Mouse (Mus musculus) frontal cortex, postnatal 10 days (tissue): ENCODE measurements at regions not wholly inside any gene's neighbourhood (a gene's known extent, or its start where the extent isn't known, plus 50 kb on each side); places are given as distances from the start of the nearest gene placed in this dataset.

Experiments
- DNase-seq, 2 experiments: peaks; one replicate each; pipeline ENCODE4 v3.0.0; 2022; ENCODE audit warnings: low spot score in 2 of 2, mixed read lengths in 1 of 2

GRCm38 (mm10) chr6:104916787-104917186 lies 424.2 kb downstream of the Cntn6 start:
- DNase-seq = no peak

- no peak for DNase-seq
These were observed 430.0 kb downstream of the Cntn6 start for GRCm38 (mm10) chr6:104922577-104922976.

- no peak for DNase-seq
These were observed 433.5 kb downstream of the Cntn6 start for GRCm38 (mm10) chr6:104926088-104926487.

GRCm38 (mm10) chr6:104930284-104930683 lies 437.7 kb downstream of the Cntn6 start:
- DNase-seq = no peak

- DNase-seq = no peak
These were observed 439.6 kb downstream of the Cntn6 start for GRCm38 (mm10) chr6:104932153-104932552.

GRCm38 (mm10) chr6:104939134-104939533 lies 446.5 kb downstream of the Cntn6 start:
- DNase-seq = no peak

GRCm38 (mm10) chr6:104974517-104974916 lies 481.9 kb downstream of the Cntn6 start:
- DNase-seq = no peak

- DNase-seq = no peak
These were observed 491.6 kb downstream of the Cntn6 start for GRCm38 (mm10) chr6:104984144-104984543.

GRCm38 (mm10) chr6:104989863-104990262 lies 497.3 kb downstream of the Cntn6 start:
- no peak for DNase-seq

- no peak for DNase-seq
These were observed 497.8 kb downstream of the Cntn6 start for GRCm38 (mm10) chr6:104990366-104990765.

- no peak for DNase-seq
These were observed 507.0 kb downstream of the Cntn6 start for GRCm38 (mm10) chr6:104999601-105000000.

GRCm38 (mm10) chr6:105020672-105021071 lies 528.1 kb downstream of the Cntn6 start:
- no peak for DNase-seq

GRCm38 (mm10) chr6:105021174-105021573 lies 528.6 kb downstream of the Cntn6 start:
- DNase-seq = no peak

- DNase-seq = no peak
These were observed 573.6 kb downstream of the Cntn6 start for GRCm38 (mm10) chr6:105066146-105066545.

GRCm38 (mm10) chr6:105090882-105091281 lies 586.6 kb upstream of the Cntn4 start:
- peak; percentile 4 to 17 for DNase-seq
